Mouse (Mus musculus) myocyte (in vitro differentiated cells): Measurements from ENCODE around the gene Lama5. TPM values are rescaled to one million over a fixed set of nuclear protein-coding genes. Genes with fewer than 3 reads are reported as not detected.
A peak's percentile ranks its signal among the peaks of the same experiment; 100 is the strongest.

Experiments used
- H3K27me3 ChIP-seq: one replicate; pipeline ENCODE4 v1.6.1; 2011; ENCODE audit not compliant: control insufficient read depth, insufficient read depth, insufficient read length
- H3K36me3 ChIP-seq: one replicate; pipeline ENCODE4 v1.6.1; 2011; ENCODE audit not compliant: control insufficient read depth, insufficient read depth
- H3K4me2 ChIP-seq: one replicate; pipeline ENCODE4 v1.6.1; 2011; ENCODE audit warnings: low read depth, control low read depth
- H3K4me3 ChIP-seq: one replicate; pipeline ENCODE4 v1.5.1; 2011; ENCODE audit warnings: mild to moderate bottlenecking, control low read depth, moderate library complexity
- H3K79me2 ChIP-seq: one replicate; pipeline ENCODE4 v1.6.1; 2011; ENCODE audit not compliant: control insufficient read depth, insufficient read depth
- H3ac ChIP-seq: one replicate; pipeline ENCODE4 v1.6.1; 2011; ENCODE audit not compliant: control insufficient read depth, insufficient read length
- CEBPB ChIP-seq: IDR thresholded peaks from 2 replicates; pipeline ENCODE4 v1.6.1; 2011; ENCODE audit warnings: mild to moderate bottlenecking, moderate library complexity; ENCODE audit not compliant: poor library complexity, insufficient read depth, severe bottlenecking
- E2F4 ChIP-seq: IDR thresholded peaks from one replicate; pipeline ENCODE4 v1.6.1; 2011; ENCODE audit warnings: mild to moderate bottlenecking, control low read depth, moderate library complexity; ENCODE audit not compliant: insufficient read depth
- MAX ChIP-seq: IDR thresholded peaks from one replicate; pipeline ENCODE4 v1.6.1; 2011; ENCODE audit warnings: low read depth, mild to moderate bottlenecking, control low read depth
- MYOD1 ChIP-seq, 3 experiments: IDR thresholded peaks; one replicate each; pipeline ENCODE4 v1.6.1; 2011; ENCODE audit warnings: control low read depth in 2 of 3, low read depth in 2 of 3, mild to moderate bottlenecking in 2 of 3, moderate library complexity in 1 of 3; ENCODE audit not compliant: insufficient read length in 2 of 3, control insufficient read depth in 1 of 3
- MYOG ChIP-seq, 3 experiments: IDR thresholded peaks; one replicate each; pipeline ENCODE4 v1.6.1; 2011; ENCODE audit warnings: control low read depth in 2 of 3, low read depth in 2 of 3, mild to moderate bottlenecking in 2 of 3; ENCODE audit not compliant: insufficient read length in 2 of 3, control insufficient read depth in 1 of 3, insufficient read depth in 1 of 3
- POLR2A ChIP-seq: IDR thresholded peaks from one replicate; pipeline ENCODE4 v1.6.1; 2011; ENCODE audit warnings: low read depth, mild to moderate bottlenecking, control low read depth, moderate library complexity; ENCODE audit not compliant: insufficient read length
- POLR2AphosphoS2 ChIP-seq: IDR thresholded peaks from one replicate; pipeline ENCODE4 v1.6.1; 2011; ENCODE audit warnings: low read depth, control low read depth; ENCODE audit not compliant: insufficient read length
- REST ChIP-seq: IDR thresholded peaks from one replicate; pipeline ENCODE4 v1.6.1; 2011; ENCODE audit warnings: mild to moderate bottlenecking, control low read depth, moderate library complexity; ENCODE audit not compliant: insufficient read depth, insufficient read length
- SRF ChIP-seq: IDR thresholded peaks from one replicate; pipeline ENCODE4 v1.6.1; 2011; ENCODE audit warnings: low read depth; ENCODE audit not compliant: control insufficient read depth, insufficient read length
- TCF12 ChIP-seq: IDR thresholded peaks from one replicate; pipeline ENCODE4 v1.6.1; 2011; ENCODE audit warnings: mild to moderate bottlenecking, control low read depth; ENCODE audit not compliant: poor library complexity, insufficient read depth, severe bottlenecking
- TCF3 ChIP-seq: IDR thresholded peaks from one replicate; pipeline ENCODE4 v1.6.1; 2011; ENCODE audit warnings: low read depth, control low read depth; ENCODE audit not compliant: insufficient read length
- USF1 ChIP-seq: IDR thresholded peaks from one replicate; pipeline ENCODE4 v1.6.1; 2011; ENCODE audit warnings: low read depth, mild to moderate bottlenecking, control low read depth, moderate library complexity
- polyA plus RNA-seq: library from polyadenylated mRNA; unstranded; fragments of >200 nt; fragmentation: generic; extraction: Trizol; gene quantifications from one replicate; pipeline ENCODE4 v1.2.1, GENCODE M21; 2012; ENCODE audit warnings: missing spikeins

Gene Lama5
- polyA plus RNA-seq, 1 experiment = 80.8 TPM

- TF ChIP-seq TCF12 = no peak
- TF ChIP-seq USF1 = no peak
- TF ChIP-seq SRF = no peak
- no peak for TF ChIP-seq MYOG (IDR thresholded peaks at IDR 0.05; ENCODE audit: control insufficient read depth in 1 of 3, insufficient read depth in 1 of 3, insufficient read length in 2 of 3, low read depth in 2 of 3)
- TF ChIP-seq POLR2A = no peak
- no peak for TF ChIP-seq E2F4
- TF ChIP-seq REST = no peak
- TF ChIP-seq MYOD1 (IDR thresholded peaks at IDR 0.05; ENCODE audit: control insufficient read depth in 1 of 3, insufficient read length in 2 of 3, low read depth in 2 of 3) = no peak
- no peak for TF ChIP-seq TCF3
- TF ChIP-seq MAX = no peak
- no peak for TF ChIP-seq POLR2AphosphoS2
- TF ChIP-seq CEBPB = no peak
- no peaks in the 10 kb centered on the region for H3K27me3 ChIP-seq
- peaks cover 18% of the 10 kb centered on the region for H3K79me2 ChIP-seq
- no peak overlapping the region for H3ac ChIP-seq
- no peak overlapping the region for H3K4me3 ChIP-seq
- peaks cover 27% of the 10 kb centered on the region for H3K36me3 ChIP-seq
- H3K4me2 ChIP-seq = no peak overlapping the region
Measured at GRCm38 (mm10) chr2:180205083-180205955, 20.3 kb downstream of the Lama5 start.

DNA sequence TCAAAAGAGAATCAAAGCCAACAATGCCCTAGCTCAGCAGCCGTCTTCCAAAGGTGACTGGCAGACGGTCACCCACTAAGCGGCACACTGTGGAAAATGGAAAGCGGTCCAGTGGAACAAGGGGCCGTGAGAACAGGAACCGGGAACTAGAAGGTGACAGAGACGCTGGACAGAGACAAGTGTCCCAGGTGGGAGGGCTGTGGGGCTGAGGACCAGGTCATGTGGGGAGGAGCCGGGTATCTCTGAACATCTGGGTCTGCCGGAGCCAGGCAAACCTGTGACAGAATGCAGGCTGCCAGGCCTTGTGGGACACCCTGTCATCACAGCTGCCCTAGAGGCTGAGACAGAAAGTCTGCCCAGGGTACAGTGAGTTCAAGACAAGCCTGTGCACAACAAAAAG lies 21.2 kb downstream of the Lama5 start:
- Histone ChIP-seq H3K4me2 (no peak overlapping the region), H3K4me3 (no peak overlapping the region), H3K27me3 (no peaks in the 10 kb centered on the region), H3K79me2 (peaks cover 13% of the 10 kb centered on the region), H3K36me3 (peaks cover 27% of the 10 kb centered on the region), H3ac (no peak overlapping the region)
- no peak for TF ChIP-seq TCF3
- no peak for TF ChIP-seq E2F4
- no peak for TF ChIP-seq SRF
- TF ChIP-seq MYOD1 (IDR thresholded peaks at IDR 0.05; ENCODE audit: control insufficient read depth in 1 of 3, insufficient read length in 2 of 3, low read depth in 2 of 3) = no peak
- no peak for TF ChIP-seq MAX
- TF ChIP-seq USF1 = no peak
- TF ChIP-seq POLR2A = no peak
- no peak for TF ChIP-seq POLR2AphosphoS2
- TF ChIP-seq TCF12 = no peak
- no peak for TF ChIP-seq CEBPB
- TF ChIP-seq REST = no peak
- TF ChIP-seq MYOG (IDR thresholded peaks at IDR 0.05; ENCODE audit: control insufficient read depth in 1 of 3, insufficient read depth in 1 of 3, insufficient read length in 2 of 3, low read depth in 2 of 3) = no peak

DNA sequence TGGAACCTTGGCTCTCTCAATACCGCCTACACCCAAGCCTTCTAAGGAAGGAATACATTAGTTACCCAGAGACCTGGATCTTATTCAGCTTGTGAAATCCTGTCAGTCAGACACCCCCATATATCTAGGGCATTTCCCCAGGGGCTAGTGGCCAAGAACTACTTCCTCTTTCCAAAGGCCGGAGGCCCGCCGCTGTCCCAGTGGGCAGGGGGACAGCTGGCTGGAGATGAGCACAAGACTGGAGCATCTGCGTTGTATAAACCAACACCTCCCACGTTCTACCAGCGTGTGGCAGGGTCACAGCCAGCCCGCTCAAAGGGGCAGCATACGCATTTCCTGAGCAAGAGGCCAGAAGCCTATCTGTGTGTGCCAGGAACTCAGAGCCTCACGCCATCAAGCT lies 22.9 kb downstream of the Lama5 start:
- Histone ChIP-seq H3ac (no peak overlapping the region), H3K4me2 (no peak overlapping the region), H3K4me3 (no peak overlapping the region), H3K27me3 (no peaks in the 10 kb centered on the region), H3K79me2 (no peaks in the 10 kb centered on the region), H3K36me3 (peaks cover 27% of the 10 kb centered on the region)
- TF ChIP-seq POLR2A = no peak
- no peak for TF ChIP-seq TCF3
- TF ChIP-seq MYOG (IDR thresholded peaks at IDR 0.05; ENCODE audit: control insufficient read depth in 1 of 3, insufficient read depth in 1 of 3, insufficient read length in 2 of 3, low read depth in 2 of 3) = no peak
- TF ChIP-seq TCF12 = no peak

- peaks cover 31% of the 10 kb centered on the region for H3K36me3 ChIP-seq
Measured at GRCm38 (mm10) chr2:180202263-180202662, 23.4 kb downstream of the Lama5 start.

GRCm38 (mm10) chr2:180201303-180201702 lies 24.4 kb downstream of the Lama5 start:
- Histone ChIP-seq H3K27me3 (no peaks in the 10 kb centered on the region), H3ac (no peak overlapping the region), H3K79me2 (no peaks in the 10 kb centered on the region), H3K36me3 (peaks cover 31% of the 10 kb centered on the region), H3K4me2 (no peak overlapping the region), H3K4me3 (no peak overlapping the region)
- TF ChIP-seq POLR2A (no peak), TCF3 (no peak), MYOD1 (IDR thresholded peaks at IDR 0.05; ENCODE audit: control insufficient read depth in 1 of 3, insufficient read length in 2 of 3, low read depth in 2 of 3) (peak in 2 of 3 experiments; percentile 57 to 68)

More at GRCm38 (mm10) chr2:180202263-180202662, 23.4 kb downstream of the Lama5 start:
- no peak overlapping the region for H3ac ChIP-seq
- no peaks in the 10 kb centered on the region for H3K79me2 ChIP-seq
- H3K4me3 ChIP-seq = no peak overlapping the region
- H3K27me3 ChIP-seq = no peaks in the 10 kb centered on the region
- no peak overlapping the region for H3K4me2 ChIP-seq
- TF ChIP-seq REST (peak; percentile 88), USF1 (no peak), POLR2A (peak; percentile 28), MAX (no peak)
